Mouse (Mus musculus) MEL (cell line): ENCODE data around the gene Gkn3. TPM values are rescaled to one million over a fixed set of nuclear protein-coding genes. Genes with fewer than 3 reads are reported as not detected.

Source experiments
- DNase-seq: peaks from one replicate; pipeline ENCODE4 v3.0.0; 2011; ENCODE audit warnings: low read depth, low spot score
- H3K27ac ChIP-seq: 2 replicates; pipeline ENCODE4 v1.5.1; 2012; ENCODE audit warnings: low read depth, mild to moderate bottlenecking, control low read depth, low read length, moderate library complexity; ENCODE audit not compliant: control insufficient read depth
- H3K27me3 ChIP-seq, 2 experiments: fragments of 150-350 bp in 1 of 2; sonication (generic) in 1 of 2; 2 replicates each; pipeline ENCODE4 v1.6.1; 2012; ENCODE audit warnings: low read length in 2 of 2, mild to moderate bottlenecking in 2 of 2, improper control_type of control experiment in 1 of 2, moderate library complexity in 1 of 2; ENCODE audit not compliant: insufficient read depth in 2 of 2, control insufficient read depth in 1 of 2
- H3K36me3 ChIP-seq, 2 experiments: 2 replicates each; pipeline ENCODE4 v1.6.1; 2012 to 2014; ENCODE audit warnings: low read length in 2 of 2, improper control_type of control experiment in 1 of 2, inconsistent platforms in 1 of 2, mild to moderate bottlenecking in 1 of 2; ENCODE audit not compliant: insufficient read depth in 2 of 2, control insufficient read depth in 1 of 2
- H3K4me1 ChIP-seq, 2 experiments: fragments of 150-350 bp in 1 of 2; sonication (generic) in 1 of 2; 2 replicates each; pipeline ENCODE4 v1.6.1; 2012; ENCODE audit warnings: low read length in 2 of 2, improper control_type of control experiment in 1 of 2, mild to moderate bottlenecking in 1 of 2; ENCODE audit not compliant: insufficient read depth in 2 of 2, control insufficient read depth in 1 of 2
- H3K4me3 ChIP-seq, 2 experiments: fragments of 150-350 bp in 1 of 2; sonication (generic) in 1 of 2; 2 replicates each; pipeline ENCODE4 v1.5.1; 2012; ENCODE audit warnings: low read depth in 2 of 2, low read length in 2 of 2, mild to moderate bottlenecking in 2 of 2, moderate library complexity in 2 of 2, control low read depth in 1 of 2, improper control_type of control experiment in 1 of 2; ENCODE audit not compliant: control insufficient read depth in 1 of 2, insufficient read depth in 1 of 2
- H3K79me2 ChIP-seq: 2 replicates; pipeline ENCODE4 v1.6.1; 2012; ENCODE audit warnings: mild to moderate bottlenecking, low read length, moderate library complexity; ENCODE audit not compliant: control insufficient read depth, poor library complexity, insufficient read depth
- H3K9ac ChIP-seq: 2 replicates; pipeline ENCODE4 v1.6.1; 2012; ENCODE audit warnings: low read depth, mild to moderate bottlenecking, control low read depth, low read length, moderate library complexity; ENCODE audit not compliant: control insufficient read depth, poor library complexity, severe bottlenecking
- H3K9me3 ChIP-seq: fragments of 150-350 bp; sonication (generic); replicated peaks from 2 replicates; pipeline ENCODE4 v1.6.1; 2012; ENCODE audit warnings: mild to moderate bottlenecking, low read length, improper control_type of control experiment, moderate library complexity; ENCODE audit not compliant: insufficient read depth
- BHLHE40 ChIP-seq: IDR thresholded peaks from 2 replicates; pipeline ENCODE4 v1.6.1; 2012; ENCODE audit warnings: low read depth, mild to moderate bottlenecking, inconsistent platforms, low read length, improper control_type of control experiment, borderline replicate concordance
- CHD1 ChIP-seq: IDR thresholded peaks from 2 replicates; pipeline ENCODE4 v1.6.1; 2012; ENCODE audit warnings: low read depth, mild to moderate bottlenecking, inconsistent platforms, low read length, improper control_type of control experiment
- CHD2 ChIP-seq: IDR thresholded peaks from 2 replicates; pipeline ENCODE4 v1.6.1; 2011; ENCODE audit warnings: low read length, improper control_type of control experiment
- CTCF ChIP-seq, 3 experiments: IDR thresholded peaks in 2 of 3; conservative IDR thresholded peaks in 1 of 3; 2 replicates each; pipeline ENCODE4 v1.5.1; 2011 to 2012; ENCODE audit warnings: low read length in 3 of 3, low read depth in 2 of 3, mild to moderate bottlenecking in 2 of 3, improper control_type of control experiment in 1 of 3, inconsistent platforms in 1 of 3, mixed read lengths in 1 of 3, moderate library complexity in 1 of 3; ENCODE audit not compliant: control insufficient read depth in 1 of 3, insufficient read depth in 1 of 3, poor library complexity in 1 of 3, severe bottlenecking in 1 of 3
- E2F4 ChIP-seq: IDR thresholded peaks from 2 replicates; pipeline ENCODE4 v1.6.1; 2011; ENCODE audit warnings: low read depth, low read length, improper control_type of control experiment, borderline replicate concordance
- ELF1 ChIP-seq: IDR thresholded peaks from 2 replicates; pipeline ENCODE4 v1.6.1; 2014; ENCODE audit warnings: low read depth, mild to moderate bottlenecking, inconsistent platforms, low read length, improper control_type of control experiment, moderate library complexity
- EP300 ChIP-seq, 2 experiments: IDR thresholded peaks; 2 replicates each; pipeline ENCODE4 v1.6.1; 2011; ENCODE audit warnings: improper control_type of control experiment in 2 of 2, low read length in 2 of 2, low read depth in 1 of 2, mild to moderate bottlenecking in 1 of 2
- ETS1 ChIP-seq: IDR thresholded peaks from 2 replicates; pipeline ENCODE4 v1.6.1; 2012; ENCODE audit warnings: low read depth, mild to moderate bottlenecking, inconsistent platforms, low read length, improper control_type of control experiment, moderate library complexity
- GABPA ChIP-seq: IDR thresholded peaks from 2 replicates; pipeline ENCODE4 v1.6.1; 2012; ENCODE audit warnings: low read depth, mild to moderate bottlenecking, inconsistent platforms, low read length, improper control_type of control experiment, moderate library complexity
- GATA1 ChIP-seq: IDR thresholded peaks from 2 replicates; pipeline ENCODE4 v1.6.1; 2011; ENCODE audit warnings: low read depth, low read length, improper control_type of control experiment
- HCFC1 ChIP-seq: IDR thresholded peaks from 2 replicates; pipeline ENCODE4 v1.6.1; 2012; ENCODE audit warnings: low read depth, mild to moderate bottlenecking, inconsistent platforms, low read length, improper control_type of control experiment, moderate library complexity
- JUND ChIP-seq: IDR thresholded peaks from 2 replicates; pipeline ENCODE4 v1.6.1; 2011; ENCODE audit warnings: low read depth, mild to moderate bottlenecking, improper control_type of control experiment, low read length
- KAT2A ChIP-seq: conservative IDR thresholded peaks from 2 replicates; pipeline ENCODE4 v1.6.1; 2012; ENCODE audit warnings: low read depth, low read length, improper control_type of control experiment, inconsistent platforms
- MAFK ChIP-seq: IDR thresholded peaks from 2 replicates; pipeline ENCODE4 v1.6.1; 2011; ENCODE audit warnings: low read depth, mild to moderate bottlenecking, low read length, improper control_type of control experiment, borderline replicate concordance
- MAX ChIP-seq: IDR thresholded peaks from 2 replicates; pipeline ENCODE4 v1.6.1; 2011; ENCODE audit warnings: low read length, improper control_type of control experiment
- MAZ ChIP-seq: IDR thresholded peaks from 2 replicates; pipeline ENCODE4 v1.6.1; 2012; ENCODE audit warnings: low read depth, mild to moderate bottlenecking, inconsistent platforms, low read length, improper control_type of control experiment
- MEF2A ChIP-seq: IDR thresholded peaks from 2 replicates; pipeline ENCODE4 v1.6.1; 2014; ENCODE audit warnings: low read depth, mild to moderate bottlenecking, inconsistent platforms, low read length, improper control_type of control experiment; ENCODE audit not compliant: poor library complexity, insufficient replicate concordance, severe bottlenecking; ENCODE audit errors: extremely low read depth
- MXI1 ChIP-seq: IDR thresholded peaks from 2 replicates; pipeline ENCODE4 v1.6.1; 2011; ENCODE audit warnings: mild to moderate bottlenecking, low read depth, low read length, improper control_type of control experiment
- MYB ChIP-seq: IDR thresholded peaks from 2 replicates; pipeline ENCODE4 v1.6.1; 2011; ENCODE audit warnings: mild to moderate bottlenecking, low read depth, low read length, improper control_type of control experiment
- MYC ChIP-seq: IDR thresholded peaks from 2 replicates; pipeline ENCODE4 v1.6.1; 2011; ENCODE audit warnings: low read depth, mild to moderate bottlenecking, low read length, improper control_type of control experiment, moderate library complexity
- NRF1 ChIP-seq: IDR thresholded peaks from 2 replicates; pipeline ENCODE4 v1.6.1; 2014; ENCODE audit warnings: low read depth, mild to moderate bottlenecking, inconsistent platforms, low read length, improper control_type of control experiment, moderate library complexity; ENCODE audit not compliant: poor library complexity, insufficient read depth, severe bottlenecking
- POLR2A ChIP-seq, 2 experiments: IDR thresholded peaks; 2 replicates each; pipeline ENCODE4 v1.6.1; 2011 to 2012; ENCODE audit warnings: low read length in 2 of 2, mild to moderate bottlenecking in 2 of 2, control low read depth in 1 of 2, improper control_type of control experiment in 1 of 2, low read depth in 1 of 2, moderate library complexity in 1 of 2; ENCODE audit not compliant: control insufficient read depth in 1 of 2, insufficient read depth in 1 of 2, poor library complexity in 1 of 2
- POLR2AphosphoS2 ChIP-seq: IDR thresholded peaks from 2 replicates; pipeline ENCODE4 v1.6.1; 2011; ENCODE audit warnings: low read length, improper control_type of control experiment
- POLR2AphosphoS5 ChIP-seq: IDR thresholded peaks from 2 replicates; pipeline ENCODE4 v1.6.1; 2012; ENCODE audit warnings: low read depth, borderline replicate concordance, mild to moderate bottlenecking, inconsistent platforms, low read length, moderate library complexity, mixed read lengths
- RAD21 ChIP-seq: IDR thresholded peaks from 2 replicates; pipeline ENCODE4 v1.6.1; 2011; ENCODE audit warnings: mild to moderate bottlenecking, low read depth, low read length, improper control_type of control experiment
- RCOR1 ChIP-seq: IDR thresholded peaks from 2 replicates; pipeline ENCODE4 v1.6.1; 2012; ENCODE audit warnings: low read depth, mild to moderate bottlenecking, inconsistent platforms, low read length, improper control_type of control experiment
- SIN3A ChIP-seq: IDR thresholded peaks from 2 replicates; pipeline ENCODE4 v1.6.1; 2012; ENCODE audit warnings: low read length, improper control_type of control experiment, inconsistent platforms
- SMC3 ChIP-seq: IDR thresholded peaks from 2 replicates; pipeline ENCODE4 v1.6.1; 2011; ENCODE audit warnings: low read depth, low read length, improper control_type of control experiment
- TAL1 ChIP-seq: IDR thresholded peaks from 2 replicates; pipeline ENCODE4 v1.6.1; 2012; ENCODE audit warnings: mild to moderate bottlenecking, inconsistent platforms, low read length, moderate library complexity, mixed read lengths
- TBP ChIP-seq: IDR thresholded peaks from 2 replicates; pipeline ENCODE4 v1.8.0; 2011; ENCODE audit warnings: low read depth, low read length, improper control_type of control experiment
- TCF12 ChIP-seq: IDR thresholded peaks from 2 replicates; pipeline ENCODE4 v1.6.1; 2014; ENCODE audit warnings: low read depth, mild to moderate bottlenecking, inconsistent platforms, low read length, improper control_type of control experiment, moderate library complexity
- UBTF ChIP-seq: IDR thresholded peaks from 2 replicates; pipeline ENCODE4 v1.6.1; 2012; ENCODE audit warnings: low read depth, mild to moderate bottlenecking, inconsistent platforms, low read length, improper control_type of control experiment, moderate library complexity, borderline replicate concordance; ENCODE audit not compliant: insufficient read depth
- USF1 ChIP-seq: IDR thresholded peaks from 2 replicates; pipeline ENCODE4 v1.6.1; 2014; ENCODE audit warnings: low read depth, mild to moderate bottlenecking, inconsistent platforms, low read length, improper control_type of control experiment, moderate library complexity
- USF2 ChIP-seq, 2 experiments: IDR thresholded peaks; 2 replicates each; pipeline ENCODE4 v1.6.1; 2011 to 2012; ENCODE audit warnings: improper control_type of control experiment in 2 of 2, low read length in 2 of 2, borderline replicate concordance in 1 of 2, inconsistent platforms in 1 of 2, low read depth in 1 of 2, mild to moderate bottlenecking in 1 of 2; ENCODE audit not compliant: insufficient read depth in 1 of 2
- ZC3H11A ChIP-seq: IDR thresholded peaks from 2 replicates; pipeline ENCODE4 v1.6.1; 2012; ENCODE audit warnings: low read depth, mild to moderate bottlenecking, inconsistent platforms, low read length, improper control_type of control experiment
- ZKSCAN1 ChIP-seq: IDR thresholded peaks from 2 replicates; pipeline ENCODE4 v1.6.1; 2012; ENCODE audit warnings: low read depth, mild to moderate bottlenecking, inconsistent platforms, low read length, improper control_type of control experiment, moderate library complexity
- ZMIZ1 ChIP-seq: IDR thresholded peaks from 2 replicates; pipeline ENCODE4 v1.6.1; 2012; ENCODE audit warnings: low read depth, mild to moderate bottlenecking, inconsistent platforms, low read length, improper control_type of control experiment, moderate library complexity
- ZNF384 ChIP-seq: IDR thresholded peaks from 2 replicates; pipeline ENCODE4 v1.6.1; 2012; ENCODE audit warnings: low read depth, mild to moderate bottlenecking, inconsistent platforms, low read length, improper control_type of control experiment
- polyA plus RNA-seq, 2 experiments: library from polyadenylated mRNA; stranded (reverse) in 1 of 2; unstranded in 1 of 2; fragments of >175 nt in 1 of 2; fragments of >200 nt in 1 of 2; gene quantifications; 2 replicates each; pipeline versions ENCODE4 v1.2.1 to v1.2.4; 2012; ENCODE audit warnings: low replicate concordance in 2 of 2, low read depth in 1 of 2; ENCODE audit not compliant: insufficient read length in 2 of 2, insufficient read depth in 1 of 2, missing spikeins in 1 of 2
- total RNA-seq: library from RNA; depleted of rRNA; stranded (reverse); fragments of 300-350 nt; gene quantifications from 2 replicates; pipeline ENCODE4 v1.2.3, GENCODE M21; 2012

Gene Gkn3
- total and polyA plus RNA-seq, 3 experiments, result 0.36 TPM; not detected in 2

DNA sequence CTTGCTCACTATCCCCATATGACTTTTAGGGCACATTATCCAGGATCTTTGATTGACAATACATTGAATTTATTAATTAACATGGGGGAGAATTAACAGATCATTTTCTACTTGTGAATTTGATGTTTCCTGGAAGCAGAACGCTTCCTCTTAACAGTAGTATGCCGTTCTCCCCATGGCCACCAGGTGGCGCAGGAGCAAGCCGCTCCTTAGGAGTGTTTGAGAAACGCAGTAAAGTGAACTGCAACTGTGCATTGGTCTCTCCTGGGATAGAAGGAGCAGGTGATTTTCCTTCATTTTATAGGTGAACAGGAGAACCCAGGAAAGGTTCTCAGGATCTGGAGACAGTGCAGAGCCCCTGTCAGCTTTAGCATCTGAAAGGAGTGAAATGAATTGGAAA, 10.4 kb upstream of the Gkn3 start:
- H3K27me3 ChIP-seq, result no peaks in the 10 kb centered on the region; a peak in 2 of 4 replicates
- H3K9me3 ChIP-seq, result no peaks in the 10 kb centered on the region
- TF ChIP-seq SIN3A (0 out of 2 replicates have a peak, but pooled peaks have one; percentile 10), BHLHE40 (no peak), EP300 (IDR thresholded peaks at IDR 0.05; ENCODE audit: low read depth in 1 of 2, low read length in 2 of 2) (no peak), MYB (no peak), HCFC1 (no peak), GATA1 (no peak), USF1 (no peak), CHD2 (no peak), MAFK (no peak), MYC (no peak), ZC3H11A (peak; percentile 86), CHD1 (no peak), POLR2AphosphoS2 (no peak), RCOR1 (no peak), NRF1 (no peak), TBP (peak; percentile 52; the same call in 1 of the 2 replicates), TCF12 (no peak), ELF1 (no peak; the same call in 1 of the 2 replicates), USF2 (IDR thresholded peaks at IDR 0.05; ENCODE audit: borderline replicate concordance in 1 of 2, insufficient read depth in 1 of 2, low read depth in 1 of 2, low read length in 2 of 2) (no peak), TAL1 (no peak), ETS1 (no peak), CTCF (IDR thresholded peaks at IDR 0.05 in 2 of 3, conservative IDR thresholded peaks at IDR 0.05 in 1 of 3; ENCODE audit: control insufficient read depth in 1 of 3, insufficient read depth in 1 of 3, low read depth in 2 of 3, low read length in 3 of 3, poor library complexity in 1 of 3, severe bottlenecking in 1 of 3) (peak; percentile 95 to 98 (median 97)), ZNF384 (no peak), ZKSCAN1 (no peak), E2F4 (no peak), MEF2A (no peak), POLR2A (IDR thresholded peaks at IDR 0.05; ENCODE audit: control insufficient read depth in 1 of 2, insufficient read depth in 1 of 2, low read depth in 1 of 2, low read length in 2 of 2, poor library complexity in 1 of 2) (no peak), MAZ (no peak), ZMIZ1 (no peak), RAD21 (peak; percentile 78), GABPA (no peak), JUND (no peak), SMC3 (peak; percentile 100), KAT2A (no peak), MAX (no peak), MXI1 (no peak; the same call in 1 of the 2 replicates), POLR2AphosphoS5 (no peak), UBTF (no peak)
- TF ChIP-seq, all 39 proteins: peak for 6
- peak; percentile 86 for DNase-seq
- peak overlapping the region; percentile 11; the same call in 1 of the 2 replicates for H3K9ac ChIP-seq
- H3K27ac ChIP-seq, result no peak overlapping the region
- no peaks in the 10 kb centered on the region for H3K79me2 ChIP-seq
- H3K36me3 ChIP-seq, result peaks cover 0 to 4% of the 10 kb centered on the region in 2 experiments; a peak in 1 of 4 replicates
- H3K4me1 ChIP-seq, result peaks cover 0 to 16% of the 10 kb centered on the region in 2 experiments; a peak in 2 of 4 replicates
- peak overlapping the region; percentile 14 to 36 for H3K4me3 ChIP-seq
